Mouse (Mus musculus): ENCODE data around the gene Anp32a.

The Anp32a gene

DNA sequence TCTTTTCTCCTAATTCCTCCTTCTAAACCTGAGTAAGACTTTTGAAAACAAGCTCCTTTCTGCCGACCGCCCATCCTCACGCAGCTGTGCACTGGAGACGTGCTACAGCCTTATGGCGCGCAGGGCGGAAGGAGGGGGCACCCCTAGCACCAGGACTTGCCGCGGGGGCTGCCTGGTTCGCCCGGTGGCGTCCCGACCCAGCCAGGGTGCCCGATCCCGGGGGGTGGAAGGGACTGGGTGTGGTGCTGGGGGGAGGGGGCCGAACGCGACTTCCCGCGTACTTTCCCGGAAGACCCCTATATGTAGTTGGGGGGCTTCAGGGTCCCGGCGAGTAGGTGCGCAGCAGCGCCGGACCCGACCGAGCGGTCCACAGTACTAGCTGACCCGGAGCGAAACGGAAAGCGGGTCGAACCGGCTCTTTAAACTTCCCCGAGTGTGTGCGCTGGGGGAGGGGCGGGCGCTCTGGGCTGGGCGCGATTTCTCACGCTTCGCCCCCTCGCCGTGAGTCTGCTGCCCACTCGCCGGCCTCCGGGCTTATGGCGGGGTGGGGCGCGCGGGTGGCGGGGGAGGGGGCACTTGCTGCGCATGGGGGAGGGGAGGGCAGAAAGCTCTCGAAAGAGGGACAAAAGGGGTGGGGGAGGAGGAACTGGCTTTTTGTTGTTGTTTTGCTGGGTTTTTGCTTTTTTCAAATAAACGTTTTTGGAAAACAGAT is 2.3 kb downstream of the Anp32a start:
- CTCF ChIA-PET, result interaction anchor here (0.5 to 1.8 kb wide), 13 partner anchors 18 to 620 kb away, joined by 3 to 5 read pairs (median 3); no protein-coding TSS in a partner anchor
- POLR2A ChIA-PET, result interaction anchor here (0.6 to 4.3 kb wide), 30 partner anchors 8 to 466 kb away, joined by 3 to 41 read pairs (median 4); partner anchors contain the start of genes Coro2b (in 1 of the 4) and Glce (in 1 of the 4)

- ChIA-PET CTCF (interaction anchor here in 2 of 4 experiments (1.5 to 1.8 kb wide), 3 partner anchors 33 to 71 kb away, joined by 4 to 5 read pairs (median 5); no protein-coding TSS in a partner anchor), POLR2A (interaction anchor here (0.6 to 4.3 kb wide), 29 partner anchors 8 to 978 kb away, joined by 3 to 41 read pairs (median 5); partner anchors contain the start of genes Glce (in 1 of the 4) and Rplp1 (in 1 of the 4))
These were observed 2.9 kb downstream of the Anp32a start for GRCm38 (mm10) chr9:62343904-62344491.

GRCm38 (mm10) chr9:62344545-62344944 is 3.5 kb downstream of the Anp32a start:
- ChIA-PET POLR2A (interaction anchor here (0.6 to 4.3 kb wide), 28 partner anchors 9 to 979 kb away, joined by 3 to 41 read pairs (median 5); partner anchors contain the start of genes Coro2b (in 1 of the 4), Glce (in 1 of the 4) and Rplp1 (in 1 of the 4)), CTCF (interaction anchor here in 3 of 4 experiments (0.5 to 1.6 kb wide), 5 partner anchors 70 to 1324 kb away, joined by 3 to 5 read pairs (median 4); no protein-coding TSS in a partner anchor)

- CTCF ChIA-PET, result interaction anchor here in 3 of 4 experiments (0.5 to 1.6 kb wide), 5 partner anchors 70 to 1323 kb away, joined by 3 to 5 read pairs (median 4); no protein-coding TSS in a partner anchor
- POLR2A ChIA-PET, result interaction anchor here (0.9 to 4.3 kb wide), 24 partner anchors 9 to 222 kb away, joined by 3 to 41 read pairs (median 5); partner anchors contain the start of genes Coro2b (in 1 of the 4) and Glce (in 1 of the 4)
These were observed 4.0 kb downstream of the Anp32a start for GRCm38 (mm10) chr9:62345081-62345481.

GRCm38 (mm10) chr9:62345633-62346387 is 4.7 kb downstream of the Anp32a start:
- CTCF ChIA-PET, result interaction anchor here in 1 of 4 experiments (1.6 kb wide), 1 partner anchor 69 kb away, joined by 5 read pairs; no protein-coding TSS in a partner anchor
- POLR2A ChIA-PET, result interaction anchor here in 3 of 4 experiments (0.6 to 4.3 kb wide), 12 partner anchors 9 to 223 kb away, joined by 4 to 41 read pairs (median 6); partner anchors contain the start of genes Coro2b (in 1 of the 3) and Glce (in 1 of the 3)

GRCm38 (mm10) chr9:62346388-62346679 is 5.2 kb downstream of the Anp32a start:
- POLR2A ChIA-PET, result interaction anchor here in 1 of 4 experiments (0.6 to 4.3 kb wide), 3 partner anchors 15 to 492 kb away, joined by 3 to 41 read pairs (median 5); partner anchors contain the start of gene Cln6
- CTCF ChIA-PET, result interaction anchor here in 1 of 4 experiments (0.6 kb wide), 1 partner anchor 1289 kb away, joined by 3 read pairs; no protein-coding TSS in a partner anchor

DNA sequence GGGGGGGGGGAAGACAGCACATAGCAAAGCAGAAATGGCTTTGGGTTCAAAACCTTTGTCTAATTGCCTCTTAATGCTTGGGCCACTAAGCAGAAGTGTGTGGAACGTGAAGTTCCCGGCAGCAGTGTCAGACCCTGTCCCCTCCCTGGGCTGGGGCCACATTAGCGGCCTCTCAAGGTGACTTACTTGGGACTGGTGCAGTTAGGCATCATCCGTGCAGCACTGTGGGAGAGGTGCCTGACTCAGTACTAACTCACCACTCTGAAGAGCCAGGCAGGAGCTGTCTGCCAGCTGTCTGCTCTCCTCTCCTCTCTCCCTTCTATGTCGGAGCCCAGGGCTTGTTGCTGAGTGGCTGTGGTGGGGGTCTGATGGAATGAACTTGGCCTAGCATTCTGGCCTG is 6.1 kb downstream of the Anp32a start:
- CTCF ChIA-PET, result interaction anchor here in 2 of 4 experiments (0.5 to 0.7 kb wide), 2 partner anchors 21 to 737 kb away, joined by 3 read pairs; no protein-coding TSS in a partner anchor
- POLR2A ChIA-PET, result interaction anchor here in 1 of 4 experiments (0.6 to 1.2 kb wide), 6 partner anchors 10 to 491 kb away, joined by 3 to 4 read pairs (median 3); partner anchors contain the start of gene Cln6

GRCm38 (mm10) chr9:62348050-62348449 is 7.0 kb downstream of the Anp32a start:
- ChIA-PET POLR2A (interaction anchor here in 3 of 4 experiments (0.7 to 3.3 kb wide), 9 partner anchors 9 to 185 kb away, joined by 3 to 29 read pairs (median 4); no protein-coding TSS in a partner anchor), CTCF (interaction anchor here in 2 of 4 experiments (0.5 to 0.7 kb wide), 2 partner anchors 22 to 709 kb away, joined by 3 read pairs; no protein-coding TSS in a partner anchor)

DNA sequence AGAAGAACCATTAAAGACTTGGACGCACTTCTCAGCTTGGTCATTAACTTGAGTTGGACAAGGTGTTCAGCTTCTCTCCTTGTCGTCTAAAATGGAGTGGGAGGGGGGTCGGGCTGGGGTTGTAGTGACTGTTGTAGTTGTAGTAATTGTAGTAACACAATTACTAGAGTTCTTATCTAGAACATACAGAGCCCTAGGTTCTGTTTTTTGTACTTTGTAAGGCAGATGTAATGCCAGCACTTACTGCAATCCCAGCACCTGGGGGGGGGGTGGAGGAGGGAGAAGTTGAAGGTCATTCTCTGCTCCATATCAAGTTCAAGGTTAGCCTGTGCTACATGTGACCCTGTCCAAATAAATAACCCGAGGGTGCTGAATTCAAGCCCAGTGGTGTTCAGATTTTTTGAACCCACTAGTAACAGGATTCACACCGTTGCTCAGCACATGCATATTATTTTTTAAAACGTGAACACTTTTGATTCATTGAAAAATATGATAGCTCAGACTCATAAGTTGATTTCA is 7.4 kb downstream of the Anp32a start:
- POLR2A ChIA-PET, result interaction anchor here (0.5 to 3.3 kb wide), 20 partner anchors 7 to 184 kb away, joined by 3 to 29 read pairs (median 4); partner anchors contain the start of gene Anp32a (in 1 of the 4)
- CTCF ChIA-PET, result interaction anchor here in 3 of 4 experiments (0.5 to 1.3 kb wide), 4 partner anchors 25 to 708 kb away, joined by 3 to 7 read pairs (median 4); no protein-coding TSS in a partner anchor

DNA sequence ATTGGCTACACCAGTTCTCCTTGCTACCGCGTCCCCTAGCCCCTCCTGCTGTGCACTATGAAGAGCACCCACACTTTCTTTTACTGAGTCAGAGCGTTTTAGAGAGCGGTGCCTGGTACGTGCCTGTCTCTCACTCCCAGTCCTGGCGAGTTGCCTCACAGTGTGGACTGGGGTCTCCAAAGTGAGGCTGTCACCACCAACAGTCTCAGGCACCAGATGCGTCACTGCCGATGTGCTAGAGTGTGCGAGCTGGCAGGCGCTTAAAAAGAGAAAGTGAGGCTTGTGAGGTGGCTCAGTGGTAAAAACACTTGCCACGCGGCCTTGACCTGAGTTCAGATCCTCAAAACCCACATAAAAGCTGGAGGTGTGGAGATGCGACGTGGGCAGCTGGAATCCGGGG is 8.2 kb downstream of the Anp32a start:
- ChIA-PET POLR2A (interaction anchor here (0.6 to 3.3 kb wide), 23 partner anchors 7 to 441 kb away, joined by 3 to 29 read pairs (median 4); partner anchors contain the start of gene Anp32a (in 1 of the 4)), CTCF (interaction anchor here in 3 of 4 experiments (0.6 to 1.3 kb wide), 4 partner anchors 24 kb away, joined by 3 to 7 read pairs (median 4); no protein-coding TSS in a partner anchor)

DNA sequence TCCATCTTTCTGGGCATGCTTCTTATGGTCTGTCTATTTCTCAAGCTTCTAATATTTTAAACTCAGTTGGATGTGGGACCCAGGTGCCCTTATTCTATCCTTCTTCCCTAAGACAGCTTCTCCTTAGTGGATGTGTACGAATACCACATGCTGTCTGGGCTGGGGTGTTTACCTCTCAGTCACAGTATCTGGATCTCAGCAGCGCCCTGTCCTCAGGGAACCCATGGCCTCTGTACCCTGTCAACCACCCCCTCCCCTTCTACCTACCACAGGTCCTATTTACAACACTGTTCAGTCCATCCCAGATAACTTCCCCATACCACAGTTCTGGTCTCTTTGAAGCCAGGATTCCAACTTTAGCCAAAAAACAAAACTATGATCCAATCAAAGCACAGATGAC is 9.6 kb downstream of the Anp32a start:
- POLR2A ChIA-PET, result interaction anchor here in 3 of 4 experiments (0.6 to 3.3 kb wide), 15 partner anchors 9 to 135 kb away, joined by 3 to 29 read pairs (median 6); partner anchors contain the start of gene Anp32a (in 1 of the 3)
- CTCF ChIA-PET, result interaction anchor here in 2 of 4 experiments (0.6 to 0.7 kb wide), 2 partner anchors 25 to 379 kb away, joined by 3 read pairs; no protein-coding TSS in a partner anchor

DNA sequence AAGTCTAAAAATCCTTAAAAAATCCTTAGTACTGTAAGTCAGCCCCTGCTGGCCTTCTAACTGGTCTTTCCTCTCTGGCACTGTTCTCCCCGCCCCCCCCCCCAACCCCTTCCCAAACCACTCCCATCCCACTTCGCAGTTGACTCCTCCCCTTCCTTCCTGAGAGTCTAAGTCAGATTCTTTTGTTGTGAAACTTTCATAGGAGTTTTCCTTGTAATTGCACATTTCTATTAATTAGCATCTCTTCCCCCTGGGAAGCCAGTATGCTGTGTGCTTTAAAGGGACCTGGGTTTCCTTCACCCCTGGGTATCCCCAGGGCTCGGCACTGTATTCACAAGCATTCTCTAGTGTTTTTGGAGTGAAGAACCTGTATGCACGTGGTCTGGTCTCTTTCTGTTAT is 10.1 kb downstream of the Anp32a start:
- CTCF ChIA-PET, result no interaction called here
- POLR2A ChIA-PET, result interaction anchor here in 2 of 4 experiments (0.7 to 3.3 kb wide), 6 partner anchors 12 to 186 kb away, joined by 3 to 14 read pairs (median 4); no protein-coding TSS in a partner anchor

- ChIA-PET CTCF (no interaction called here), POLR2A (interaction anchor here in 3 of 4 experiments (0.6 to 2.5 kb wide), 4 partner anchors 9 to 392 kb away, joined by 3 to 14 read pairs (median 4); no protein-coding TSS in a partner anchor)
These were observed 12.7 kb downstream of the Anp32a start for GRCm38 (mm10) chr9:62353784-62354183.

DNA sequence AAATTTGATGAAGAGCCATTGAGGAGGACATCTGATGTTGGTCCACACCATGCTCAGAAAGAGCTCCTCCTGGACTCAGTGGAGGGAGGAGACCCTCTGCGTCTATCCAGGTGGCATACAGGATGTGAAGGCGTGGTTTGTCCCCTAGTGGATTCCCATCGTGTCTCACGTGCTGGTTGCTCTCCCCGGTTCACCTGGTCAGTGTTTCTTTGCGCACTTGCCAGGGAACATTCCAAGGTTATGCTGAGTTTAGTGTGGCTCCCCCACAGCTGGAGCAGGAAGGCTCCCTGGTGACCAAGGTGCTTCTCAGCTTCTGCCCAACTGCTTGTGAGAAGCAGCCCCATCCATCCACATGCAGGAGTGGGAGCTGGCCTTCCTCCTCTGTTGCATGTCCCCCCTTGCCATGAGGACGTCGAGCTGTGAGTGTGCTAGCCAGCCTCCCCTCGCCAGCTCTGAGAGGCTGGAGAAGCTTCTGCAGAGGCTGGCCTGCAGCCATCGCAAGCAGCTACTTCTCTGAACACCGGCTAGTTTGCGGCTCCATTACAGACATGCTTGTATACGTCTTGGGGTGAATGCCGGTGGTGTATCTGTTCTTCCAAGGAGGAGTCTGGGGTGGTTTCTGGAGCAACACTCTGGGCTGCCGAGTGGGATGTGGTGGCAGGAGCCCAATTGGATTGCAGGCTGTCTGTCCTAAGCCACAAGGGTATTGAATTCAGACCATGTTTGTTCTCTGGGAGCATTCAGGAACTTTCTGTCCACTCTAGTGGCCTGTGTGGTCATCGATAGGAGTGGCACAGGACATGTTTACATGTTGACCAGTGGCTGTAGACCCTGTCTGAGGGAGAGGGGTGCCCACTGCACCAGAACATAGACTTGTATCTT is 14.0 kb downstream of the Anp32a start:
- CTCF ChIA-PET, result interaction anchor here in 1 of 4 experiments (1.5 kb wide), 1 partner anchor 29 kb away, joined by 3 read pairs; no protein-coding TSS in a partner anchor
- POLR2A ChIA-PET, result interaction anchor here (0.5 to 2.5 kb wide), 15 partner anchors 8 to 1667 kb away, joined by 3 to 14 read pairs (median 4); partner anchors contain the start of genes Anp32a (in 1 of the 4) and Lrrc49 (in 1 of the 4)

GRCm38 (mm10) chr9:62355763-62356162 is 14.7 kb downstream of the Anp32a start:
- POLR2A ChIA-PET, result interaction anchor here in 3 of 4 experiments (0.9 to 2.5 kb wide), 15 partner anchors 8 to 30 kb away, joined by 3 to 14 read pairs (median 4); no protein-coding TSS in a partner anchor
- CTCF ChIA-PET, result interaction anchor here in 1 of 4 experiments (1.5 kb wide), 1 partner anchor 30 kb away, joined by 3 read pairs; no protein-coding TSS in a partner anchor

DNA sequence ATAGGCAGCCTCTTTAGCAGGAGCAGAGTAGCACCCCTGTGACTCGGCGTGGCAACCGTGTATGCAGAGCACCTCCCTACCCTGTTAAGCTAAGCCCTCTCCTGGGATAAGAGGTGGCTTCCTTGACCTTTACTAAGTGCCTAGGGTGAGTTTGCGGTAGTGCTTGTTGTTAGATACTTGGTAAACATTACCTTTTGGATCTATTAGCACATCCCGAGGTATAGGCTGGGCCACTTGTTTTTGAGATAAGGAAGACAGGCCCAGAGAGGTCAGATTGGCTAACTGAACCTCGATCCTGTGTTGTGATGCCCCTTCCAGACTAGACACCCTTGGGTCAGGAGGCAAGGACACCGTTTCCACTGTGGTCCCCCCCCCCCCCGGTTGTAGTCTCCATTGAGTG is 16.5 kb downstream of the Anp32a start:
- POLR2A ChIA-PET, result interaction anchor here in 2 of 4 experiments (0.8 to 2.3 kb wide), 12 partner anchors 9 to 63 kb away, joined by 3 to 16 read pairs (median 5); partner anchors contain the start of gene Anp32a (in 1 of the 2)
- CTCF ChIA-PET, result interaction anchor here in 1 of 4 experiments (0.9 kb wide), 1 partner anchor 58 kb away, joined by 3 read pairs; no protein-coding TSS in a partner anchor
